Mouse (Mus musculus) forebrain, embryonic 10.5 days (tissue): ENCODE results near the gene Ing4. TPM values are rescaled to one million over a fixed set of nuclear protein-coding genes. Genes with fewer than 3 reads are reported as not detected.
"Not testable (repeated sequence)": the region's sequence is repeated elsewhere in the genome, so short reads cannot be mapped to it uniquely, and the experiment has no call there.

Experiments used
- DNase-seq: peaks from one replicate; pipeline ENCODE4 v3.0.0-alpha.2; 2017; ENCODE audit warnings: low spot score; ENCODE audit errors: extremely low spot score
- H3K27ac ChIP-seq: fragments of 300-500 bp; sonication (generic); 2 replicates; pipeline ENCODE4 v1.5.1; 2016; ENCODE audit warnings: mild to moderate bottlenecking
- H3K27me3 ChIP-seq: fragments of 300-500 bp; sonication (generic); 2 replicates; pipeline ENCODE4 v1.6.1; 2016; ENCODE audit warnings: mild to moderate bottlenecking; ENCODE audit not compliant: poor library complexity, severe bottlenecking
- H3K36me3 ChIP-seq: fragments of 300-500 bp; sonication (generic); replicated peaks from 2 replicates; pipeline ENCODE4 v1.6.1; 2016; ENCODE audit warnings: mild to moderate bottlenecking, moderate library complexity
- H3K4me1 ChIP-seq: fragments of 300-500 bp; sonication (generic); 2 replicates; pipeline ENCODE4 v1.6.1; 2016
- H3K4me3 ChIP-seq: fragments of 300-500 bp; sonication (generic); 2 replicates; pipeline ENCODE4 v1.5.1; 2016; ENCODE audit warnings: mild to moderate bottlenecking, moderate library complexity
- H3K9me3 ChIP-seq: fragments of 300-500 bp; sonication (generic); 2 replicates; pipeline ENCODE4 v1.6.1; 2016; ENCODE audit warnings: mild to moderate bottlenecking, moderate library complexity
- WGBS: fragments of 180-500 bp; shearing (Covaris S2); methylation state at CpG from one replicate; pipeline ENCODE4 v1.1.7; 2016; 5-methylcytosine and 5-hydroxymethylcytosine counted together
- polyA plus RNA-seq: library from polyadenylated mRNA; unstranded; fragments of >200 nt; fragmentation: Nextera tagmentation; extraction: Ambion mirVana; gene quantifications from 2 replicates; pipeline ENCODE4 v1.2.1, GENCODE M21; 2016

Ing4 gene
- polyA plus RNA-seq, 1 experiment from 2014 or later, result 121 TPM

DNA sequence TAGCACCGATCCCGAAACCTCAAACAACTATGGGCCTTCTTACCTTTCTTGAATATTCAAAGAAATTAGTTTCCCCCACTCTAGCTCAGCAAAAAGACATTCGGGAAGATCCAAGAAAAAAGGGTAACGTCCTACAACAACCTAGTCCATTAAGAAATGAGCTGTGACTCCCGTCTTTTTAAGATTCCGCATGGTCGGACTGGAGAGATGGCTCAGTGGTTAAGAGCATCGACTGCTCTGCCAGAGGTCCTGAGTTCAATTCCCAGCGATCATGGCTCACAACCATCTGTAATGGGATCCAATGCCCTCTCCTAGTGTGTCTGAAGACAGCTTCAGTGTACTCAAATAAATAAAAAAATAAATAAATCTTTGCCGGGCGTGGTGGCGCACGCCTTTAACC is 31.5 kb upstream of the Ing4 start:
- H3K4me1 ChIP-seq, result peaks cover 38% of the 10 kb centered on the region
- no peaks in the 10 kb centered on the region for H3K9me3 ChIP-seq
- H3K4me3 ChIP-seq, result peak overlapping the region; percentile 92
- H3K27ac ChIP-seq, result peak overlapping the region; percentile 99
- H3K27me3 ChIP-seq, result no peaks in the 10 kb centered on the region; the same call in none of the 2 replicates
- 51% methylated on average over 13 of the region's 13 CpGs for WGBS
- no peak for DNase-seq
- peaks cover 27% of the 10 kb centered on the region for H3K36me3 ChIP-seq

DNA sequence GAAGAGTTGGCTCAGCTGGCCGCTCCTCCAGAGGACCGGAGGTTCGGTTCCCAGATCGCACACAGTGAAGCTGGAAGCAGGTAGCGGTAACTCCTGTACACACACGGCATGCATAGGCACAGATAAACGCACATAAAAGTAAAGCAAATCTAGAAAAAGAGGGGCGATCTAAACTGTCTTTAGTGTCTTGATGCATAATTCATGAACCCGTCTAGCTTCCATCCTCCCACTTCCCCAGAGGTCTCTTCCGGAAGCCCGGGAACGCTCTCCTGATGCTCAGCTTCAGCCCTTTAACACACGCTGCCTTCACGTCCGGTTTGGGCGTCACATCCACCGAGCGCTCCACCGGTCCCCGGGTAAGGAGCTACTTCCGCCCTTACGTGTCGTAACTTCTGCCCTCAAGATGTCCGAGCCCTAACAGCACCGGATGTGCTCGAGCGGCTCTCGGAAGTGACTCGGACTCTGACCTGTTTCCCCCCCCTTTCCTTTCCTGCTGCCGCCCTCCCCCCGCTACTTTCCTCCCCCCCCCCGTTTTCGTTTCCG is 30.9 kb upstream of the Ing4 start:
- peaks cover 36% of the 10 kb centered on the region for H3K4me1 ChIP-seq
- H3K27me3 ChIP-seq, result no peaks in the 10 kb centered on the region; the same call in 1 of the 2 replicates
- peak overlapping the region; percentile 99 for H3K27ac ChIP-seq
- peaks cover 32% of the 10 kb centered on the region for H3K36me3 ChIP-seq
- H3K4me3 ChIP-seq, result peak overlapping the region; percentile 92
- under 1% methylated on average over 34 of the region's 34 CpGs for whole genome bisulfite sequencing
- DNase-seq, result peak; percentile 99
- H3K9me3 ChIP-seq, result no peaks in the 10 kb centered on the region

DNA sequence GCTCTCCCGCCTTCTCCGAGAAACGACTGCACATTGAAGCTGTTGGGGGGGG is 30.6 kb upstream of the Ing4 start, which contains the start of gene Zfp384:
TSS of gene Zfp384 (plus strand) at position 17 of the 52 bp plus-strand sequence.
- H3K36me3 ChIP-seq, result peaks cover 35% of the 10 kb centered on the region
- H3K4me3 ChIP-seq, result peak within 1 kb of the TSS; percentile 92
- H3K4me1 ChIP-seq, result peaks cover 33% of the 10 kb centered on the region
- no peaks in the 10 kb centered on the region for H3K9me3 ChIP-seq
- DNase-seq, result no peak
- WGBS, result 0% methylated on average over 3 of the region's 3 CpGs
- H3K27me3 ChIP-seq, result no peaks in the 10 kb centered on the region; the same call in 1 of the 2 replicates
- peak within 1 kb of the TSS; percentile 99 for H3K27ac ChIP-seq

DNA sequence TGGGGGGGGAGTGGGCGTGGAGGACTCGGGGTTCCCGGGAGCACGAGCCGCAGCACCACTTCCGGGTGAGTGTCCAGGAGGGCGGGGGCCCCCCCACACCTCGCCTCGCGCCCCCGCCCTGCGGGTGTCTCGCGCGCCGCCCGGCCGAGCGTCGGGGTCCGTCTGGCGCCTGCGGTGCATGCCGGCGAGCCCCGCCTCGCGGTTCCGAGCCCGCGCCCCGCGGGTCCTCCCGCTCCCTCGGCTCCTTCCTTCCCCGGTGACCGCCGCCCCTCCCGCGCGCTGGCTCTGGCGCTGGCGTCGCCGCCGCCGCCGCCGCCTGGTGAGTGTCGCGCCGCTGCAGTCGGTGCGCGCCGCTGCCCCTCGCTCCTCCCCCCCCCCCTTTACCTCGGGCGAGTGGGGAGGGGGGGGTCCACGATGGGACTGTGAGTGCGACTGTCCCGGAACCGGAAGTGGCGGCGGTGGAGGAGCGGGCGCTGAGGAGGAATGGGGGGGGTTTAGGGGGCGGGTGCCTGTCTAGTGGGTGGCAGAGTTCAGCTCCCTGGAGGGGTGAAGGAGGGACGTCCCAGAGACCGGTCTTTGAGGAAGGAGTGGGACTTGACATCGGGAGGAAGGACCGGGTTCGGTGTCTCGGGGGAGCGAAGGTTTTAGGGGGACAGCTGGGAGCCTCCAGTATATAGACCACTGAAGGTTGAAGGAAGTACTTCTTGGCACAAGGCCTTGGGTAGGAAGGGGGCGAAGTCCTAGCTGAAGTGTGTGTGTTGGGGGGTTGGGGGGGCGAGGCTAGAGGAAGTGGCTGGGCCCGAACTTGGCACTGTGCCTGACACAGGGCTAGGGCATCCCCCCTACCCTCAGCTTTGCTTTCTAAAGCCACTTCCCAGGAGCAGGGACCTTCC is 30.1 kb upstream of the Ing4 start:
- H3K4me1 ChIP-seq, result peaks cover 29% of the 10 kb centered on the region
- 1% methylated on average over 70 of the region's 78 CpGs for WGBS
- no peaks in the 10 kb centered on the region; the same call in 1 of the 2 replicates for H3K27me3 ChIP-seq
- H3K36me3 ChIP-seq, result peaks cover 40% of the 10 kb centered on the region
- H3K27ac ChIP-seq, result peak overlapping the region; percentile 99
- DNase-seq, result peak; percentile 84
- peak overlapping the region; percentile 92 for H3K4me3 ChIP-seq
- no peaks in the 10 kb centered on the region for H3K9me3 ChIP-seq

DNA sequence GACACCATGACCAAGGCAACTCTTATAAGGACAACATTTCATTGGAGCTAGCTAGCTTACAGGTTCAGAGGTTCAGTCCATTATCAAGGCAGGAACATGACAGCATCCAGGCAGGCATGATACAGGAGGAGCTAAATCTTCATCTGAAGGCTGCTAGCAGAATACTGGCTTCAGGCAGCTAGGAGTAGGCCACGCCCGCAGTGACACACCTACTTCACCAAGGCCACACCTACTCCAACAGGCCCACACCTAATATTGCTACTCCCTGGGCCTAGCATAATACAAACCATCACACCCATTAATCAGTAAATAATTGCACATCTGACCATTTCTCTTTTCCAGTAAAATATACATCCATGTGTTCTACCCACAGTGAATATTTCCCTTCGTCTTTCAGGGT is 21.9 kb upstream of the Ing4 start:
- Histone ChIP-seq H3K27ac (no peak overlapping the region), H3K36me3 (peaks cover 98% of the 10 kb centered on the region), H3K9me3 (no peaks in the 10 kb centered on the region), H3K27me3 (no peaks in the 10 kb centered on the region), H3K4me1 (no peaks in the 10 kb centered on the region), H3K4me3 (no peak overlapping the region)
- DNase-seq, result no peak
- 94% methylated on average over 3 of the region's 3 CpGs for WGBS

DNA sequence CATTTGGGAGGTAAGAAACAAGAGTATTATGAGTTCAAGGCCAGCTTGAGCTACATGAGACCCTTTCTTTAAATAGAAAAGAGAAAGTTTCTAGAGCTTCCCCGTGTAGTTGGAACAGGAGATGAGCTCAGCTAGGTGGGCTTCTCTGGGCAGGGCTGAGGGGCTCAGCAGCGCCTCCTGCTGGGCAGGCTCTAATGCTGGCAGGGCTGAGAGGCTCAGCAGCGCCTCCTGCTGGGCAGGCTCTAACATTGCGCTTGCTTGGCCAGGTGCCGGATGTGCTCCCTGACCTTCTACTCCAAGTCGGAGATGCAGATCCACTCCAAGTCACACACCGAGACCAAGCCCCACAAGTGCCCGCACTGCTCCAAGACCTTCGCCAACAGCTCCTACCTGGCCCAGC is 9.0 kb upstream of the Ing4 start:
- not testable (repeated sequence) for H3K4me1 ChIP-seq, H3K9me3 ChIP-seq, H3K4me3 ChIP-seq, H3K27ac ChIP-seq, H3K27me3 ChIP-seq
- WGBS, result 35% methylated on average over 8 of the region's 9 CpGs
- H3K36me3 ChIP-seq, result peaks cover 91% of the 10 kb centered on the region
- peak; percentile 74 for DNase-seq

DNA sequence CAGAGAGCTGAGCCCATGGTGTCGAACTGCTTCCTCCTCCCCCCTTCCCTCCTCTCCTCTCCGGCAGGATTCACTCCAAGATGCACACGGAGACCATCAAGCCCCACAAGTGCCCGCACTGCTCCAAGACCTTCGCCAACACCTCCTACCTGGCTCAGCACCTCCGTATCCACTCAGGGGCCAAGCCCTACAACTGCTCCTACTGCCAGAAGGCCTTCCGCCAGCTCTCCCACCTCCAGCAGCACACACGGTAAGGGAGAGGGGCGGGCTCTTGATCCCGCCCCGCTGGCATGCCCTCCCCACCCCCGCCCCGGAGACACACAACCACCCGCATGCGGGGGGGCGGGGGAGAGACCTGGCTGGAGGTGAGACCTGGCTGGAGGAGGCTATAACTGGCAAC is 8.0 kb upstream of the Ing4 start:
- 93% methylated on average over 16 of the region's 16 CpGs for WGBS
- DNase-seq, result no peak
- Histone ChIP-seq H3K27me3 (no peaks in the 10 kb centered on the region), H3K36me3 (peaks cover 90% of the 10 kb centered on the region), H3K4me1 (no peaks in the 10 kb centered on the region), H3K9me3 (no peaks in the 10 kb centered on the region), H3K4me3 (no peak overlapping the region), H3K27ac (no peak overlapping the region)

DNA sequence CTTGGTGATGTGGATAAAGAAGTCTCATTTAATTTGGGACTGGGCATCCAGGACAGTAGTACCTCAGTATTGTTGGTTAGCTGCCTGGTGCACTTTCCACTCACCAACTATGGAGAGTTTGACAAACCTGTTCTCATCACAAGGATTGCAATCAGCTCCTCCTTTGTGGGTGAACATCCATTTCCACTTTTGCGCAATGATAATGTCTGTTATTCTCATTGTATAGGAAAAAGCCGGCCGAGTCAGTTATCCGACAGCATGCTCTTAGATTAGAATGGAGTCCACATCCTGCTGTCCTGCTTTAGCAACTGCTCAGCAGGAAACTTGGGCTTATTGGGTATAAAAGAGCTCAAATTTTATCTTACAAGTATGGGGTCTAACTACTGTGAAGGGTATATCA is 894 bp upstream of the Ing4 start:
- Histone ChIP-seq H3K4me1 (peaks cover 19% of the 10 kb centered on the region), H3K4me3 (peak overlapping the region; percentile 79), H3K36me3 (peaks cover 59% of the 10 kb centered on the region), H3K9me3 (no peaks in the 10 kb centered on the region), H3K27ac (peak overlapping the region; percentile 91), H3K27me3 (no peaks in the 10 kb centered on the region)
- no peak for DNase-seq
- WGBS, result 95% methylated on average over 4 of the region's 4 CpGs

DNA sequence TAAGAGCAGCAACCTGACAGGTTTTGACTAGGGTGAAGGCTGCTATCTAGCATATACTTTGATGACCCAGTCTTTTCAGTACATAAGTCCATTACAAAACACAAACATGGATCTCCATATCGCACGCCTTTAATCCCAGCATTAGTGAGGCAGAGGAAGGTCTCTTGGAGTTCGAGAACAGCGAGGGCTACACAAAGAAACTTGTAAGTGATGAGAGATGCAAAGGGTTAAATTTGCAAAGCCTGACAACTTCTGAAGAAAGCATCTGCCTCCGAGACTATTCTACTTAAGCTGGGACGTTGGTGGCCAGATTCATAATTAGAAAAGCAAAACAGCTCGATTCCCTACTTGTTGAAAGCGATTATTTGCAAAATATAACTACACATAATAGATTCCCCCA is 429 bp upstream of the Ing4 start:
- peak overlapping the region; percentile 79 for H3K4me3 ChIP-seq
- peaks cover 59% of the 10 kb centered on the region for H3K36me3 ChIP-seq
- peak; percentile 20 for DNase-seq
- WGBS, result 4% methylated on average over 8 of the region's 8 CpGs
- H3K4me1 ChIP-seq, result peaks cover 19% of the 10 kb centered on the region
- H3K27ac ChIP-seq, result peak overlapping the region; percentile 91
- H3K27me3 ChIP-seq, result no peaks in the 10 kb centered on the region
- H3K9me3 ChIP-seq, result no peaks in the 10 kb centered on the region

DNA sequence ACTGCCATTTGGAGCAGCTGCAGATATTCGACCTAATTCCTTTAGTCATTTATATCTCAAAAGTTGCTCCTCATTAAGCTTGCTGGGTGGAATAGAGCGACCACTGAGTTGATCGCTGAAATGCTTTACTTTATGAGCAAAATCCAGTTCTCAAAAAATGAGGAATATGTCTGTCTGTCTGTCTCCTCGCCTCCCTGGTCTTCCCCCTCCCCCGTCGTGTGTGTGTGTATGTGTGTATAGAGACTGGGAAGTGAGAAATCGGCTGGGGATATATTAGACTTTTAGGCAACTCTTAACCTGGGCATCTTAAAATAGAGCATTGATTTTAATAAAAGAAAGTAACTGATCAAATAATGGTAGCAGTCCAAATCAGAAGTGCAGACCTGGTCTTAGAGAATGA is 661 bp downstream of the Ing4 start:
- Histone ChIP-seq H3K27ac (peak overlapping the region; percentile 91), H3K36me3 (peaks cover 59% of the 10 kb centered on the region)

DNA sequence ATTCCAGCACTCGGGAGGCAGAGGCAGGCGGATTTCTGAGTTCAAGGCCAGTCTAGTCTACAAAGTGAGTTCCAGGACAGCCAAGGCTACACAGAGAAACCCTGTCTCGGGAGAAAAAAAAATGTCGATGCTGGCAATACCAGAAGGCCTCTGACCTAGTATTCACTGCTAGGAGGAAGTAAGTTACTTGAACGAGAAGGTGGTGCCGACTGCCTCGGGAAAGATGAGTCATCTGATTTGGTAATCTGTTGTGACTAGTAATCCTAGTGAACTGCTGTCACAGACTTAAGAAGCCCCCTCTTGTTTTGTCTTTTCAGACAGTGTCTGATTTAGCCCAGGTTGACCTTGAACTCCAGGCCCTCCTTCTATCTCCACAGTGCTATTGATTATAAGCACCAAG is 1.5 kb downstream of the Ing4 start:
- Histone ChIP-seq H3K27ac (no peak overlapping the region), H3K4me3 (peak overlapping the region; percentile 79; the same call in 1 of the 2 replicates), H3K27me3 (no peaks in the 10 kb centered on the region), H3K4me1 (peaks cover 19% of the 10 kb centered on the region), H3K9me3 (no peaks in the 10 kb centered on the region), H3K36me3 (peaks cover 58% of the 10 kb centered on the region)
- 93% methylated on average over 7 of the region's 7 CpGs for WGBS
- no peak for DNase-seq

More for the DNA sequence above, 661 bp downstream of the Ing4 start:
- DNase-seq, result no peak
- Histone ChIP-seq H3K9me3 (no peaks in the 10 kb centered on the region), H3K4me3 (peak overlapping the region; percentile 79), H3K27me3 (no peaks in the 10 kb centered on the region), H3K4me1 (peaks cover 19% of the 10 kb centered on the region)
- WGBS, result 22% methylated on average over 7 of the region's 7 CpGs

DNA sequence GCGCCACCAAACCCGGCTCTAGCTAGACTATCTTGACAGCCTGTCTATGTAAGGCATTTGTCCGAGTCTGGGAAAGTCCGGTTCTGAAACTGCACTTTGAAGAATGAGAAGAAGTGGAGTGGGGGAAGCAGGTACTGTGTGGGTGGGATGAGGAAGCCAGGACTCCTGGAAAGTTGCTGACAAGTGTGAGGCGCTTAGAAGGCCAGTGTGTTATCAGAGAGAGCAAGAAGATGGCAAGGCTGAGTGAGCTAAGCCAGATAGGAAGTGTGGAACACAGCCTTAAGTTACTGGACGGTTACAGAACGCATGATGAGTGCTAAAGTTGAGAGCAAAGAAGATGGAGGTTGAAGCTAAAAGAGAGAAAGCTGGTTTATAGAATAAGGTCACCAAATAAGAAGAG is 2.5 kb downstream of the Ing4 start:
- H3K9me3 ChIP-seq, result no peaks in the 10 kb centered on the region
- peaks cover 19% of the 10 kb centered on the region for H3K4me1 ChIP-seq
- DNase-seq, result no peak
- peaks cover 59% of the 10 kb centered on the region for H3K36me3 ChIP-seq
- no peak overlapping the region for H3K27ac ChIP-seq
- H3K4me3 ChIP-seq, result no peak overlapping the region
- 93% methylated on average over 7 of the region's 7 CpGs for WGBS
- H3K27me3 ChIP-seq, result no peaks in the 10 kb centered on the region

DNA sequence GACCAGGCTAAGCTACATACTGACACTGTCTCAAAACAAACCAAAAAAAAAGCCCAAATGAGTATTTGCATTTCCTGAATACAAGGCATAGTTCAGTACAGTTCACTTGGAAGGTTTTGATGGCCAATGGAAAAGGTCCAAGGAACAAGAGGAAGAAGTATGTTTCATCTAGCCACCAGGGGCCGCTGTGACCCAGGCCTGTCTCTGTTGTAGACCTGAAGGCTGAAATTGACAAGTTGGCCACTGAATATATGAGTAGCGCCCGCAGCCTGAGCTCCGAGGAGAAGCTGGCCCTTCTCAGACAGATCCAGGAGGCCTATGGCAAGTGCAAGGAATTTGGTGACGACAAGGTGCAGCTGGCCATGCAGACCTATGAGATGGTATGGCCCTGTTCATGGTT is 7.1 kb downstream of the Ing4 start:
- no peak overlapping the region for H3K27ac ChIP-seq
- H3K27me3 ChIP-seq, result no peaks in the 10 kb centered on the region
- DNase-seq, result peak; percentile 75
- WGBS, result 48% methylated on average over 5 of the region's 5 CpGs
- H3K36me3 ChIP-seq, result peaks cover 85% of the 10 kb centered on the region
- peaks cover 7% of the 10 kb centered on the region for H3K4me1 ChIP-seq
- no peaks in the 10 kb centered on the region for H3K9me3 ChIP-seq
- no peak overlapping the region for H3K4me3 ChIP-seq
